Mouse (Mus musculus) stomach, embryonic 15.5 days (tissue): ENCODE measurements around the gene Ctnnd2. TPM values are rescaled to one million over a fixed set of nuclear protein-coding genes. Genes with fewer than 3 reads are reported as not detected.

Experiments used
- ATAC-seq: fragments of 200-750 bp; cut with Nextera tagmentation; 2 replicates; pipeline ENCODE4 v1.8.0; 2017; ENCODE audit warnings: low read depth, moderate number of reproducible peaks, moderate TSS enrichment; ENCODE audit not compliant: insufficient read depth, low FRiP score
- H3K27ac ChIP-seq: fragments of 300-500 bp; sonication (generic); 2 replicates; pipeline ENCODE4 v1.5.1; 2015; ENCODE audit warnings: mild to moderate bottlenecking, inconsistent platforms
- H3K27me3 ChIP-seq: fragments of 300-500 bp; sonication (generic); replicated peaks from 2 replicates; pipeline ENCODE4 v1.6.1; 2015; ENCODE audit warnings: inconsistent platforms
- H3K36me3 ChIP-seq: fragments of 300-500 bp; sonication (generic); 2 replicates; pipeline ENCODE4 v1.6.1; 2015; ENCODE audit warnings: inconsistent platforms
- H3K4me1 ChIP-seq: fragments of 300-500 bp; sonication (generic); 2 replicates; pipeline ENCODE4 v1.6.1; 2015; ENCODE audit warnings: inconsistent platforms
- H3K4me2 ChIP-seq: fragments of 300-500 bp; sonication (generic); 2 replicates; pipeline ENCODE4 v1.6.1; 2015; ENCODE audit warnings: mild to moderate bottlenecking, inconsistent platforms
- H3K4me3 ChIP-seq: fragments of 300-500 bp; sonication (generic); replicated peaks from 2 replicates; pipeline ENCODE4 v1.5.1; 2015; ENCODE audit warnings: inconsistent platforms
- H3K9ac ChIP-seq: fragments of 300-500 bp; sonication (generic); 2 replicates; pipeline ENCODE4 v1.6.1; 2015; ENCODE audit warnings: inconsistent platforms
- H3K9me3 ChIP-seq: fragments of 300-500 bp; sonication (generic); 2 replicates; pipeline ENCODE4 v1.6.1; 2016; ENCODE audit warnings: inconsistent platforms
- WGBS: fragments of 180-500 bp; shearing (Covaris S2); methylation state at CpG from one replicate; pipeline ENCODE4 v1.1.7; 2015; 5-methylcytosine and 5-hydroxymethylcytosine counted together
- polyA plus RNA-seq: library from polyadenylated mRNA; unstranded; fragments of >200 nt; fragmentation: Nextera tagmentation; extraction: Ambion mirVana; gene quantifications from 2 replicates; pipeline ENCODE4 v1.2.1, GENCODE M21; 2015

Gene Ctnnd2
- polyA plus RNA-seq, 1 experiment from 2014 or later = 4.5 TPM

DNA sequence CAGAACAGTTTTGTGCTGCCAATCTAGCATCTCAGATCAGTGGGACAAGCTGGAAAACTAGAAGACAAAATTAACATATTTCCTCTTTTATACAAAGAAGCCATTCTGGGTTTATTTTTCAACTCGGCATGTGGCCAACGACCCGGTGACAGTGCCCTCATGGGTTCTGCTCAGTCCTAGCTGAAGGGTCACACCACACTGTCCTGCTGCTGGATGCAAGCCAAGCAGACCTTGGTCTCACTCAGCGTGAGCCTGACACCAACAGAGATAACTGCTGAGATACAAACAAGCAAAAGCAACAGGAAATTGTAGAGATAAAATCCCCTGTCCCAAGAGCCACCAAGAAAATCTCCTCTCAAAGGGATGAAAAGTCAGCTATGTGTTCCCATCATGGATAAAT is 719.6 kb downstream of the Ctnnd2 start:
- 44% methylated on average over 4 of the region's 4 CpGs for WGBS
- H3K4me1 ChIP-seq = no peaks in the 10 kb centered on the region
- H3K4me2 ChIP-seq = no peak overlapping the region
- ATAC-seq = no peak
- H3K27me3 ChIP-seq = no peaks in the 10 kb centered on the region
- H3K9ac ChIP-seq = no peak overlapping the region
- no peak overlapping the region for H3K4me3 ChIP-seq
- H3K9me3 ChIP-seq = no peaks in the 10 kb centered on the region
- no peak overlapping the region for H3K27ac ChIP-seq
- H3K36me3 ChIP-seq = no peaks in the 10 kb centered on the region

DNA sequence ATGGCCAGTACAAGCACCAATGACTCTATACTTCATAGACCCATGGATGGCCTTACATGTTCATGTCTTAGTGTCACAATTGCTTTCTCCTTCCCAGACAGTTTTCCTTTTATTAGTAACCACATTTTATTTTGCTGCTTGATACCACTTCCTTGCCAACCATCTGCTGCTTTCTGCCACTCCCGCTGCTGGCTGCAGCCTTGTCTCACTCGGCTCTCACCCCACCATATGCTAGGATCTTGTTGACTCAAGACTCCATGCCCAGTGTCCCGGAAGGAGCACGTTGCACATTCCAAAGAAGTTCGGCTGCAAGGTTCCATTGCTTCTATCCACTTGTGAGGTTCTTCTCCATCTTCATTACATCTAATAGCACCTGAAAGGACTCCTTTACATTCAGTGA is 722.7 kb downstream of the Ctnnd2 start:
- H3K27ac ChIP-seq = no peak overlapping the region
- no peaks in the 10 kb centered on the region for H3K9me3 ChIP-seq
- H3K9ac ChIP-seq = no peak overlapping the region
- H3K4me3 ChIP-seq = no peak overlapping the region
- H3K36me3 ChIP-seq = no peaks in the 10 kb centered on the region
- H3K4me2 ChIP-seq = no peak overlapping the region
- WGBS = 82% methylated on average over 5 of the region's 5 CpGs
- H3K4me1 ChIP-seq = no peaks in the 10 kb centered on the region
- ATAC-seq = no peak
- no peaks in the 10 kb centered on the region for H3K27me3 ChIP-seq

DNA sequence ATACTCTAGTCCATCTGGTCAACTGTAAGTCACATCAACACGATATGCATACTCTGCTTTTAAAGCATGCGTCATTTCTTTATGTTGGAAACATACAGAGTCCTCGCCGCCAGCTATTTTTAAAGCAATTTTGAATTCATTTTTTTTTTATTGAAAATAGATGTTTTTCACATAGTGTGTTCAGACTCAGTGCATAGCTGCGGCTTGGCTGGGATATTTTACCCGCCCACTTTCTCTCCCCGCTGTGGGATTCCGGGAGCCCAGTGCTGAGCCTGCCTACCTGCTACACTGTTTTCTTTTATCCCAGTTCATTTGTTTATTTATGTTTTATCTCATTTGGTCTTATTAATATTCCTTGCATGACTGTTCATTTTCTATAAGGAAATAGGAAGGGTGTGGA is 724.9 kb downstream of the Ctnnd2 start:
- 93% methylated on average over 8 of the region's 8 CpGs for WGBS
- Histone ChIP-seq H3K4me2 (no peak overlapping the region), H3K9ac (no peak overlapping the region), H3K9me3 (no peaks in the 10 kb centered on the region), H3K36me3 (no peaks in the 10 kb centered on the region), H3K4me1 (no peaks in the 10 kb centered on the region), H3K27ac (no peak overlapping the region), H3K27me3 (no peaks in the 10 kb centered on the region), H3K4me3 (no peak overlapping the region)
- no peak for ATAC-seq

DNA sequence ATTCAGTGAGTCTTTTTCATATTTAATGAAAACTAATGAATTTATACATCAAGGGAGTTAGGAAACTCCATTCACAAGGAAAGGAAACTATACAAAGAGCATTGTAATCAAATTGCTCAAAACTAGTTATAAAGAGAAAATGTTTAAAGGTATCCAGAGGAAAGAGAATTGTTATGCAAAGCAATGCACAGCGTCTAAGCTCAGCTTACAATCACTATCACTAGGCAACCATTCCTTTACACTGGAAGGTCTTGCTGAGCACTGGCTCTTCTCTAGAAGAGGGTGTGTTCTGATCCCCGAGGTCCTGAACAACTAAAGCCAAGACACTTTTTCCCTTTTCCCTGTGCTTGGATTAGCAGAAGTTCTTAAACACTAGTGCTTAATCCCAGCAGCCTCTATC is 735.6 kb downstream of the Ctnnd2 start:
- ATAC-seq = no peak
- H3K9ac ChIP-seq = no peak overlapping the region
- WGBS = 47% methylated on average over 2 of the region's 2 CpGs

GRCm38 (mm10) chr15:30913360-30913759 is 741.0 kb downstream of the Ctnnd2 start:
- no peak for ATAC-seq
- Histone ChIP-seq H3K27me3 (no peaks in the 10 kb centered on the region), H3K9ac (no peak overlapping the region), H3K27ac (no peak overlapping the region), H3K4me2 (no peak overlapping the region), H3K9me3 (no peaks in the 10 kb centered on the region), H3K36me3 (no peaks in the 10 kb centered on the region), H3K4me3 (no peak overlapping the region), H3K4me1 (no peaks in the 10 kb centered on the region)
- 76% methylated on average over 5 of the region's 5 CpGs for WGBS

More for the DNA sequence above, 735.6 kb downstream of the Ctnnd2 start:
- Histone ChIP-seq H3K27ac (no peak overlapping the region), H3K36me3 (no peaks in the 10 kb centered on the region), H3K4me1 (no peaks in the 10 kb centered on the region), H3K4me3 (no peak overlapping the region), H3K27me3 (no peaks in the 10 kb centered on the region), H3K9me3 (no peaks in the 10 kb centered on the region), H3K4me2 (no peak overlapping the region)

GRCm38 (mm10) chr15:30925838-30926237 is 753.4 kb downstream of the Ctnnd2 start:
- no peak; the same call in 1 of the 2 replicates for ATAC-seq
- H3K4me1 ChIP-seq = no peaks in the 10 kb centered on the region
- 63% methylated on average over 5 of the region's 5 CpGs for WGBS
- H3K27me3 ChIP-seq = no peaks in the 10 kb centered on the region
- no peak overlapping the region for H3K9ac ChIP-seq
- no peak overlapping the region for H3K27ac ChIP-seq
- H3K4me3 ChIP-seq = no peak overlapping the region
- no peaks in the 10 kb centered on the region for H3K9me3 ChIP-seq
- H3K4me2 ChIP-seq = no peak overlapping the region
- no peaks in the 10 kb centered on the region for H3K36me3 ChIP-seq

DNA sequence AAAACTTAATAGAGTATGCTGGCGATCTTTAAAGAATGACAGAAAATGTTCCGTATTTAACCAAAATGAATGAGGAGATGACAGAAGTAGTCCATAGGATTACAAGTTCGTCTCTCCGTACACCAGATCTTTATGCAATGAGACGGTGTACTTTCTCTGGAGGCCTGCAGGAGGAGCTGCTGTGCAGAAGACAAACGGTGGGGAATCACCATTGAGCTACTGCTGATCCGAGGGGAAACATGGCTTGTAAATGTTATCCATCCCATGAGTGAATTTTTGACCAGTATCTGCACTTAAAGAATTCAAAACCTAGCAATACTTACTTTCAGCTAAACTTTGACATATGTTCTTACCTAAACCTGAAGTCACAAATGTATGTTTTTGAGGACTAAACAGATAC is 755.2 kb downstream of the Ctnnd2 start:
- no peaks in the 10 kb centered on the region for H3K36me3 ChIP-seq
- H3K4me2 ChIP-seq = no peak overlapping the region
- H3K27ac ChIP-seq = no peak overlapping the region
- no peak overlapping the region for H3K9ac ChIP-seq
- H3K27me3 ChIP-seq = no peaks in the 10 kb centered on the region
- H3K4me1 ChIP-seq = no peaks in the 10 kb centered on the region
- ATAC-seq = no peak
- WGBS = 48% methylated on average over 7 of the region's 7 CpGs
- H3K9me3 ChIP-seq = no peaks in the 10 kb centered on the region
- H3K4me3 ChIP-seq = no peak overlapping the region

GRCm38 (mm10) chr15:30931906-30932305 is 759.5 kb downstream of the Ctnnd2 start:
- no peaks in the 10 kb centered on the region for H3K36me3 ChIP-seq
- H3K9ac ChIP-seq = no peak overlapping the region
- no peak overlapping the region for H3K4me3 ChIP-seq
- H3K9me3 ChIP-seq = no peaks in the 10 kb centered on the region
- H3K4me1 ChIP-seq = no peaks in the 10 kb centered on the region
- H3K27ac ChIP-seq = no peak overlapping the region
- H3K4me2 ChIP-seq = no peak overlapping the region
- WGBS = 67% methylated on average over 5 of the region's 5 CpGs
- H3K27me3 ChIP-seq = no peaks in the 10 kb centered on the region
- no peak for ATAC-seq

DNA sequence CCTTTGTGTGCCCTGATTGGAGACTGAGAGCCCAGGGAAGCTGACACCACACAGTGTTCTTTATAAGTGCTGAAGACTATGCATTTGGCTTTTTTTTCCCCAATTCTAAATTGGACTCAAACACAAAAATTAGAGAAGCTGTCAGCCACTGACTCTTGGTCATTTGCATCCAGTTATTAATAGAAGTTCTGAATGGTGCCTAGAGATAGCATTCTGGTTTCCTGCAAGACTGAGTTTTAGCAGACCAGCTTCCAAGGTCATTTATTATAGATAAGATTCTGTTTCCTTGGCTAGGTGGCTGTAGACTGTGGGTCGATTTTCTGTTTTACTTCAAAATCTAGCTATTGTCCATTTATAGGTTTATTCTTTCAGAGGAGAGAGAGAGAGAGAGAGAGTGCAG is 773.5 kb downstream of the Ctnnd2 start:
- no peaks in the 10 kb centered on the region for H3K4me1 ChIP-seq
- ATAC-seq = no peak
- no peak overlapping the region for H3K9ac ChIP-seq
- no peak overlapping the region for H3K27ac ChIP-seq
- H3K4me3 ChIP-seq = no peak overlapping the region
- H3K36me3 ChIP-seq = no peaks in the 10 kb centered on the region
- H3K9me3 ChIP-seq = no peaks in the 10 kb centered on the region
- H3K4me2 ChIP-seq = no peak overlapping the region
- no peaks in the 10 kb centered on the region for H3K27me3 ChIP-seq
- WGBS = 24% methylated on average over 1 of the region's 1 CpGs

GRCm38 (mm10) chr15:30958513-30958912 is 786.1 kb downstream of the Ctnnd2 start:
- H3K27me3 ChIP-seq = no peaks in the 10 kb centered on the region
- no peak overlapping the region for H3K27ac ChIP-seq
- no peak overlapping the region for H3K9ac ChIP-seq
- no peaks in the 10 kb centered on the region for H3K9me3 ChIP-seq
- WGBS = 89% methylated on average over 4 of the region's 4 CpGs
- H3K4me3 ChIP-seq = no peak overlapping the region
- no peak overlapping the region for H3K4me2 ChIP-seq
- no peaks in the 10 kb centered on the region for H3K36me3 ChIP-seq
- no peaks in the 10 kb centered on the region for H3K4me1 ChIP-seq
- ATAC-seq = no peak

GRCm38 (mm10) chr15:30962421-30963160 is 790.2 kb downstream of the Ctnnd2 start:
- Histone ChIP-seq H3K27me3 (no peaks in the 10 kb centered on the region), H3K4me3 (no peak overlapping the region), H3K4me1 (no peaks in the 10 kb centered on the region), H3K27ac (no peak overlapping the region), H3K9ac (no peak overlapping the region), H3K4me2 (no peak overlapping the region), H3K9me3 (no peaks in the 10 kb centered on the region), H3K36me3 (no peaks in the 10 kb centered on the region)
- WGBS = 73% methylated on average over 8 of the region's 8 CpGs
- ATAC-seq = no peak

- H3K9ac ChIP-seq = no peak overlapping the region
- no peak overlapping the region for H3K4me3 ChIP-seq
- no peak overlapping the region for H3K27ac ChIP-seq
- 76% methylated on average over 7 of the region's 7 CpGs for WGBS
- H3K4me2 ChIP-seq = no peak overlapping the region
- no peaks in the 10 kb centered on the region for H3K9me3 ChIP-seq
- H3K36me3 ChIP-seq = no peaks in the 10 kb centered on the region
- no peaks in the 10 kb centered on the region for H3K27me3 ChIP-seq
- no peaks in the 10 kb centered on the region for H3K4me1 ChIP-seq
- no peak for ATAC-seq
Measured at GRCm38 (mm10) chr15:30964046-30964445, 791.7 kb downstream of the Ctnnd2 start.
